Mouse (Mus musculus): ENCODE measurements around the gene Serping1.
"Not testable (repeated sequence)": the region's sequence is repeated elsewhere in the genome, so short reads cannot be mapped to it uniquely, and the experiment has no call there.

Serping1 gene

DNA sequence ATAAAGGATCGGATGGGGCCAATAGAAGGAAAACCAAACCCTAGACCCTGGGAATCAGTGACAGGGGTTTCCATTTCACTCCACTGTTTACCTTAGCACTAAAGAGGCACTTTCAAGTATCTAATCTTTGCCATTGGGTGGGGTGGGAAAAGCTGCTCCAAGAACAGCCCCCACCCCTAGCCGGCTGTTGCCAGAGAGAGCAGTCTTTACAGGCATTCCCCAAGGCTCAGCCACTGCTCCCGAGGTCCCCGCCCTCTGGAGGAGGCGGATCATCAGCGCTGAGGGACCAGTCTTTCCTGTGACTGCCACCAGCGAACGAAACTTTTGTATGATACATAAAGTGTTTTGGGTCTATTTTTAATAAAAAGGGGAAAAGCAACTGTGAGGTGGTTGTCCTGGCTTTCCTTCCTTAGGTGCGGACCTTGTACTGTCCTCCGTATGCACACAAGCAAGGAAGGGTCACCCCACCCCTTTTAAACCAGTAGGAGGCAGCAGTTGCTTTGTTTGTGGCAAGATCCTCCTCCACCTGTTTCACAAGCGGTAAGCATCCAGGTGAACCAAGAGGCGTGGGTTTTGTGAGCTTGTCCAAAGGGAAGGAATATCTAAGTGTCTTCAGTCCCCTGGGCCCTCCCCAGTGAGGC is 36.9 kb downstream of the Serping1 start:
- DNase-seq (ENCODE audit: low spot score), result no peak

DNA sequence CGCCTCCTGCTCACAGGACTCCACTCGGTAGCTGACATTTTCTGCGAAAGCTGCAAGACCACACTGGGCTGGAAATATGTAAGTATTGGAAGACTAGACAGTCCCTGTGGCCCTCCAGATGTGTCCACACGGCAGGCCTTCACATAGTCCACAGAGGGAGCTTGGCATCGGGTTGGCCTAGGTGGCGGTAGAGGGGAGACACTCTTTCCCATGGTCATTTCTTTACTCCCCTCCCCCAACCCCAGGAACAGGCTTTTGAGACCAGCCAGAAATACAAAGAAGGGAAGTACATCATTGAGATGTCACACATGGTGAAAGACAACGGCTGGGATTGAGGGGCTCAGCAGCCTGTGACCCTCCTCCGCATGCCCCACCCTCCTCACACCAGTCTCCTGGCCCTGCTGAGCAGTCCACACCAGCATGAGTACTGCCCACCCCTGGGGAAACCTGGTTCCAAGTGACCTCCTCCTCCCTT is 37.8 kb downstream of the Serping1 start:
- no peak for DNase-seq (ENCODE audit: low spot score)

- no peak for DNase-seq (ENCODE audit: low spot score)
Measured at GRCm38 (mm10) chr2:84736312-84737161, 38.7 kb downstream of the Serping1 start.

GRCm38 (mm10) chr2:84735346-84735920 is 39.8 kb downstream of the Serping1 start:
- peak; percentile 69 for DNase-seq (ENCODE audit: low spot score)

DNA sequence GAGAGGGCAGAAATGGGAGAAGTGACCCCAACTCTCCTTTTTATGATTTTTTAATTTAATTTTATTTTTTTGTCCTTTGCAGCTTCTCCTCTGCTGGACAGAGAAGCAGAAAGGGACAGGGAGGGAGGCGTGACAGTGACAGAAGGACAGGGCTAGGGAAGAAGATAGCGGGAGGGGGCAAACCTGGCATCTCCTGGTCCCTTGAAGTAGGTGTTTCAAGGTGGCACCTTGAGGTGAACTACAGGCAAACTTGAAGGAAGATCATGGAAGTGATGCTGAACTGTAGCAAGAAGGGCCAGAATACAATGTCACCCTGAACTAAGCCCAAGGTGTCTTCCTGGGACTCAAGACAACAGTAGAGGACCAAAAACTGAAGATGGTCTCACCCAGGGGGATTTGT is 40.3 kb downstream of the Serping1 start:
- no peak for DNase-seq (ENCODE audit: low spot score)

DNA sequence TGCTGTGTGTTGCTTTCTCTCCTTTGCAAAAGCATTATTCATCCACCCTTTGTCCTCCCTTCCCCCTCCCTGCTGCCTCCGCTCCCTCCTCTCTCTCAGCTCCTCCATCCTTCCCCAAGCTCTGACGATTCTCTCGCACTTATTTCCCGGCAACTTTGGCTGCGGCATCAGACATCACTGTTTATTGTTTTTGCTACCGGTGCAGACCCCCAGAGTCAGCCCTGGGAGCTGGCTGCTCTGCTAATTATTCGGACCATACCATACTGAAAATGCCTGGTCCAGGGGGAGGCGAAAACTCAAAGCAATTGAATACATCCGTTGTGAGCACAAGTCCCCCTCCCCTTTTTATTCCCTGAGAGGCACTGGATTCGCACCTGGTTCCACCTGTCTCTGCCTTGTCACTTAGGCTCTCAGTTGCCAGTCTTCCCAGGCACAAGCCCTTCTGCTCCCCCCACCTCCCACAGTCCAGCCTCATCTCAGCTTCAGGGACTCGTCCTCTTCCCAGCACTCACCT is 40.8 kb downstream of the Serping1 start:
- DNase-seq (ENCODE audit: low spot score), result no peak

DNA sequence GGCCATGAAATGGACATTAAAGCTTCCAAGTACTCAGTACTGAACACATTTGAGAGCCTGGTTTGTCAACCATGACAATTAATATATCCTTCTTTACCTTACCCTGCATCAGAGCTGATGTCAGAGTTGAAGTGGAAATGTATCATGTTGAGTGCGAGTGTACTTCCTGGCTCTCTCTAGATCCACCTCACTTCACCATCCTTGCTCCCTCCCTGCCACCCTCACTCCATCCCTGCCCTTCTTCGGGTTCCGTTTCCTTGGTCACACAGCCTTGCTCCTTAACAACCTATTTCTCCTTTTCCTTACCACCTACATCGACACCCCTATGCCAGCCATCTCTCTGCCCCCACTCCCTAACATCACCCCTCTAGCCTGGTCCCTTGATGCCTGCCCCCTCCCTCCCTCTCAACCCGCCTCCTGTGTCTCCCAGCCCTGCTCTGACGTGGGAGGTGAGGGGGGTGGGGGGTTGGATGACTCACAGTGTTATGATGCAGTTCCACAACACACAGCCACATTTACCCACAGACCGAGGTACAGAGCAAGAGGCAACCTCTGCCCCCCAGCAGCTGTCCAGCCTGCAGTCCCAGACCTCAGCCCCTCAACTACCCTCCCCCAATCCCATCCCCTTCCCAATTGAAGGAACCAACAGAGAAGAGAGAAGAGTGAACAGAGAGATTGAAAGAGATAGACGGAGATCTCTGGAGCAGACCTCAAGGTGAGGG is 41.5 kb downstream of the Serping1 start, which contains the start of gene Ypel4:
Gene Ypel4, plus strand, starts transcription at position 480 of the 722 bp plus-strand sequence.
- peak; percentile 54 for DNase-seq (ENCODE audit: low spot score)

DNA sequence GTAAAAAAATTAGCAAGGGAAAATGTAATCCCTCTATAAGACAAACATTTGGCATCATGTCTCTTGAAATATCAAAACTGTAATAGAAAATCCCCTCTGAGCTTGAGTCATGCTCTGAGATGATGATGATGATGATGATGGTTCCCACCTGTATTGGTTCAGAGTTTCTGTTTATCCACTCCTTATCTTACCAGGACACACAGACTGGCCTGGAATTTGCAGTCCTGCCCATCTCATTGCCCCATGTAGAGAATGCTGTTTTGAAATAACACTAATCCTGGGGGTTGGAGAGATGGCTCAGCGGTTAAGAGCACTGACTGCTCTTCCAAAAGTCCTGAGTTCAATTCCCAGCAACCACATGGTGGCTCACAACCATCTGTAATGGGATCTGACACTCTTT is 42.9 kb downstream of the Serping1 start:
- DNase-seq (ENCODE audit: low spot score), result no peak

DNA sequence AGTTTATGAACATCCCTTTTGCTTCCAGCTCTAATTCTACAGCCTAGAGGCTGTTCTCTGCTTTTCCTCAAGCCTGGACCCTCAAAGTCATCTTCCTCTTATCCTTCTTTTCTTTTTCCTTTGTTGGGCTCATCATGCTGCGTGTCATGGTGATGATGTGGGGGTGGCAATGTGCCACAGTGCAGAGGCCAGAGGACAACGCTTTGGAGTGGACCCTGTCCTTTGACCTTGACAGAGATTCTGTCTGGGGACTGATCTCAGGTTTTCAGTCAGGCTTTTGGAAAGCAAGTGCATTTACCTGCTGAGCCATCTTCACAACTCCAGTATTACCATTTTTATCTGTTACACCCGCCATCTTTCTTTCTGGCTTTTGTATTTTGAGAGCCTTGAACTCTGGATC is 44.0 kb downstream of the Serping1 start:
- DNase-seq (ENCODE audit: low spot score), result no peak

DNA sequence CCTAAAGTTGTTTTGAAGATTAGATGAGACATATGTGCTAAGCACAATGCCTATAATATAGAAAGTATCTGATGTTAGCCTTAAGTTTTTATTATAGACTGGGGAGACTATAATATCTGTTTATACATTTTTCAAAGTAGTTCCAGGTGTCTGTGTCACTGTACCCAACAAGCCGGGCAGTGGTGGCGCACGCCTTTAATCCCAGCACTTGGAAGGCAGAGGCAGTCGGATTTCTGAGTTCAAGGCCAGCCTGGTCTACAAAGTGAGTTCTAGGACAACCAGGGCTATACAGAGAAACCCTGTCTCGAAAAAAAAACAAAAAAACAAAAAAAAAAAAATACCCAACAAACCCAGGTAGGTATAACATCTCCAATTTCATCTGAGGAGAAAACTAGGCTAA is 47.1 kb downstream of the Serping1 start:
- not testable (repeated sequence) for DNase-seq (ENCODE audit: low spot score)

- DNase-seq (ENCODE audit: low spot score), result peak; percentile 97
Measured at GRCm38 (mm10) chr2:84727172-84727858, 47.9 kb downstream of the Serping1 start, which contains the start of gene Clp1. TSS of gene Clp1 (minus strand) at chr2:84727350.

- DNase-seq (ENCODE audit: low spot score), result no peak
Measured at GRCm38 (mm10) chr2:84726716-84727115, 48.5 kb downstream of the Serping1 start.

DNA sequence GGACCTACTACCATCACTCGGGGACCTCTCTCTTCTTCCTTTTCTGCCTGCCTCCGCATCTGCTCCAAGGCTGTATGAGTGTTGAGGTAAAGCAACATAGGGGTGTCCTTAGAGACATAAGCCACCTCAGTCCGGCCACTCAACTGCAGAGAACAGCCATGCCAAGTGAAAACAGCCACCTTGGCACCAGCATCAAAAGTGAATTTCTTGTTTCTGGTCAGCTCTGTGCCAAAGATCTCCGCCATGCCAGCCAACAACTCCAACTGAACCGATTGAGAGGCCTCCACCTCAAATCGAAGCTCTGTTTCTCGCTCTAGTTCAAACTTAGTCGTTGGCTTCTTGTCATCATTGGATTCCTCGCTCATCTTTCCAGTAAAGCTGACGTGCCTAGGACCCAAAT is 49.5 kb downstream of the Serping1 start:
- no peak for DNase-seq (ENCODE audit: low spot score)

DNA sequence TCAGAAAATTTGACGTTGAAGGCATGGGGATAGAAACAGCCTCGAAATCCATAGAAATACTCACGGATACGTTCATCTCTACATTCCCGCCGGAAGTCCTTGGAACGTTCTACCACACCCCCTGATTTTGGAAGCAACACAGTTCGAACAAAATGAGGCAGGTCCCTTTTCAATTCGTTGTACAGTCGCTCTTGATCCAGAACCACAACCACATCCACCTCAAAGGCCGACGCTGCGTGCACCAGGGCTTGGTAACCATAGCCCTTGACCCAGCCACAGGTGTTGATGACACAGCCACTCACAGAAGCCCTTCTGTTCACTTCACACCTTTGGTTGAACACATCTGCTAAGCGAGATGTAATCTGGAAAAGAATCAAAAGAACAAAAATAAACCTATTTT is 51.4 kb downstream of the Serping1 start:
- no peak for DNase-seq (ENCODE audit: low spot score)

- no peak for DNase-seq (ENCODE audit: low spot score)
Measured at GRCm38 (mm10) chr2:84721182-84721581, 54.1 kb downstream of the Serping1 start.

GRCm38 (mm10) chr2:84720718-84721117 is 54.5 kb downstream of the Serping1 start:
- DNase-seq (ENCODE audit: low spot score), result no peak

- no peak for DNase-seq (ENCODE audit: low spot score)
Measured at GRCm38 (mm10) chr2:84717357-84717756, 57.9 kb downstream of the Serping1 start.

DNA sequence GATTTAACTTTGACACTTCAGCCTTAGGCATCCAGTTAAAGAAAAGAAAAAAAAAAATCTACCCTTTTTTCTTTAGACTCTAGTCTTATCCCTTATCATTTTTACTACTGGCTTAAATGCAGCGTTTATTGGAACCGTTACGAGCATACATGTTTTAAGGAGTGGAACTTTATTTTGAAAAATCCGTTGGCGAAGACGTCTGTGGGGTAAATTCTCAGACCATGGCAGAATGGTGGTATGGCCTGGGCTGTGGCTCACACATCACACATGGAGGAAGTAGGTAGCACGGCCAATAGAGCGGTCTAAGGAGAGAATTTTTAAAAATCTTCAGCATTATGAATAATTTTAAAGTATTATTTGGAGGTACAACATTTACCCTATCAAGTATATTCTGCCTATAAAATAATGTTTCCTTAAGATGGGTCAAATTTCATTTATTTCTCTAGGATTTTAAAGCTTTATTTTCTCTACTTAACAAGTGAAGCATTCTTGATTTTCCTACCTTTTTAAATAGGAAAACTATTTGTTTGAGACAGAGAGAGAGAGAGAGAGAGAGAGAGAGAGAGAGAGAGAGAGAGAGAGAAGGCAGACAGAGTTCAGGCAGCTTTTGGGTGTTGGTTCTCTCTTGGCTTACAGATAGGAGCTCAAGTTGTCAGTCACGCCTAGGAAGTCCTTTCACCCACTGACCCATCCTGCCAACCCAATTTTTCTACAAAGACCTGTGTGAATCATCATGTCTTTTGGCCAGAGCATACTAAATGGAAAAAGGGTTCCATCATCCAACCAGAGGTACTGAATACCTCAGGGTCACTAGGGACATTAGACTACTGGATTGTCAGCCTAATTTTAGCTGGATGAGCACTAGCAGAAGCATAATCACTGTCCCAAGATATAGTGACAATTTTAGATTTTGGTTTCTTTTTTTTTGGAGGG is 58.6 kb downstream of the Serping1 start:
- no peak for DNase-seq (ENCODE audit: low spot score)

- DNase-seq (ENCODE audit: low spot score), result peak; percentile 68
Measured at GRCm38 (mm10) chr2:84715562-84716361, 59.5 kb downstream of the Serping1 start.
